Mouse (Mus musculus) spleen, postnatal 36 days (tissue): ENCODE data around the gene Sema6b.
"Not testable (repeated sequence)": the region's sequence is repeated elsewhere in the genome, so short reads cannot be mapped to it uniquely, and the experiment has no call there.

Source experiments
- DNase-seq, 2 experiments: peaks; one replicate each; pipeline ENCODE4 v3.0.0; 2022; ENCODE audit warnings: low spot score in 2 of 2, mixed read lengths in 1 of 2

Gene Sema6b

GRCm38 (mm10) chr17:56119431-56119830 lies 20.7 kb downstream of the Sema6b start:
- DNase-seq = no peak

GRCm38 (mm10) chr17:56117251-56117710 lies 22.9 kb downstream of the Sema6b start, which contains the start of gene Plin5:
Gene Plin5, minus strand, starts transcription at chr17:56117596.
- no peak for DNase-seq

GRCm38 (mm10) chr17:56116193-56116592 lies 23.9 kb downstream of the Sema6b start:
- no peak for DNase-seq

- DNase-seq = no peak
These were observed 27.4 kb downstream of the Sema6b start for GRCm38 (mm10) chr17:56112743-56113142.

- DNase-seq = peak in 1 of 2 experiments; percentile 43
These were observed 28.3 kb downstream of the Sema6b start for GRCm38 (mm10) chr17:56111864-56112263.

- no peak for DNase-seq
These were observed 29.1 kb downstream of the Sema6b start for GRCm38 (mm10) chr17:56111021-56111420.

GRCm38 (mm10) chr17:56110571-56110970 lies 29.6 kb downstream of the Sema6b start:
- DNase-seq = no peak

- DNase-seq = no peak
These were observed 30.7 kb downstream of the Sema6b start, which contains the start of gene Plin4 for GRCm38 (mm10) chr17:56109219-56110051. Gene Plin4, minus strand, starts transcription at chr17:56109803.

- no peak for DNase-seq
These were observed 31.7 kb downstream of the Sema6b start for GRCm38 (mm10) chr17:56108334-56109044.

- no peak for DNase-seq
These were observed 32.4 kb downstream of the Sema6b start for GRCm38 (mm10) chr17:56107736-56108135.

- DNase-seq = no peak
These were observed 33.2 kb downstream of the Sema6b start for GRCm38 (mm10) chr17:56106981-56107380.

GRCm38 (mm10) chr17:56106436-56106835 lies 33.7 kb downstream of the Sema6b start:
- not testable (repeated sequence) for DNase-seq

GRCm38 (mm10) chr17:56104821-56105220 lies 35.3 kb downstream of the Sema6b start:
- DNase-seq = not testable (repeated sequence)

GRCm38 (mm10) chr17:56103465-56104285 lies 36.5 kb downstream of the Sema6b start:
- no peak for DNase-seq

- no peak for DNase-seq
These were observed 37.2 kb downstream of the Sema6b start for GRCm38 (mm10) chr17:56102927-56103326.

GRCm38 (mm10) chr17:56102158-56102557 lies 38.0 kb downstream of the Sema6b start:
- no peak for DNase-seq

- no peak for DNase-seq
These were observed 39.3 kb downstream of the Sema6b start for GRCm38 (mm10) chr17:56100811-56101210.

- DNase-seq = no peak
These were observed 41.2 kb downstream of the Sema6b start for GRCm38 (mm10) chr17:56098711-56099572.

- no peak for DNase-seq
These were observed 42.0 kb downstream of the Sema6b start for GRCm38 (mm10) chr17:56098180-56098579.

GRCm38 (mm10) chr17:56096883-56097282 lies 43.3 kb downstream of the Sema6b start:
- no peak for DNase-seq

GRCm38 (mm10) chr17:56092794-56093193 lies 47.3 kb downstream of the Sema6b start:
- no peak for DNase-seq
